Mouse (Mus musculus) liver, embryonic 16.5 days (tissue): ENCODE results near the gene Map2k1. TPM values are rescaled to one million over a fixed set of nuclear protein-coding genes. Genes with fewer than 3 reads are reported as not detected.
"Not testable (repeated sequence)": the region's sequence is repeated elsewhere in the genome, so short reads cannot be mapped to it uniquely, and the experiment has no call there.

Experiments used
- ATAC-seq: fragments of 200-750 bp; cut with Nextera tagmentation; 2 replicates; pipeline ENCODE4 v1.8.0; 2017; ENCODE audit warnings: low read depth, mild to moderate bottlenecking, moderate number of reproducible peaks, moderate library complexity
- H3K27ac ChIP-seq: fragments of 300-500 bp; sonication (generic); 2 replicates; pipeline ENCODE4 v1.5.1; 2014; ENCODE audit warnings: mild to moderate bottlenecking, low read length
- H3K27me3 ChIP-seq: fragments of 300-500 bp; sonication (generic); 2 replicates; pipeline ENCODE4 v1.6.1; 2014; ENCODE audit warnings: low read depth, low read length, mixed read lengths; ENCODE audit not compliant: control insufficient read depth, insufficient read depth
- H3K36me3 ChIP-seq: fragments of 300-500 bp; sonication (generic); 2 replicates; pipeline ENCODE4 v1.6.1; 2014; ENCODE audit warnings: mild to moderate bottlenecking; ENCODE audit not compliant: control insufficient read depth, insufficient read depth
- H3K4me1 ChIP-seq: fragments of 300-500 bp; sonication (generic); 2 replicates; pipeline ENCODE4 v1.6.1; 2014; ENCODE audit warnings: low read depth, low read length, mixed read lengths; ENCODE audit not compliant: control insufficient read depth
- H3K4me2 ChIP-seq: fragments of 300-500 bp; sonication (generic); 2 replicates; pipeline ENCODE4 v1.6.1; 2014; ENCODE audit warnings: low read depth, low read length, mixed read lengths
- H3K4me3 ChIP-seq: fragments of 300-500 bp; sonication (generic); 2 replicates; pipeline ENCODE4 v1.5.1; 2014; ENCODE audit warnings: low read depth, mild to moderate bottlenecking, low read length
- H3K9ac ChIP-seq: fragments of 300-500 bp; sonication (generic); 2 replicates; pipeline ENCODE4 v1.6.1; 2014; ENCODE audit warnings: low read depth, low read length
- H3K9me3 ChIP-seq: fragments of 300-500 bp; sonication (generic); replicated peaks from 2 replicates; pipeline ENCODE4 v1.6.1; 2016; ENCODE audit warnings: low read length; ENCODE audit not compliant: control insufficient read depth
- WGBS: fragments of 180-500 bp; shearing (Covaris S2); extraction: QIAGEN DNeasy Blood & Tissue Kit; methylation state at CpG from one replicate; pipeline ENCODE4 v1.1.7; 2014; ENCODE audit not compliant: insufficient replicate concordance; 5-methylcytosine and 5-hydroxymethylcytosine counted together
- polyA plus RNA-seq: library from polyadenylated mRNA; unstranded; fragments of >200 nt; fragmentation: Nextera tagmentation; extraction: Ambion mirVana; gene quantifications from 2 replicates; pipeline ENCODE4 v1.2.1, GENCODE M21; 2015

Gene Map2k1
- 26.5 and 29.1 TPM in 2 replicates for polyA plus RNA-seq

- H3K4me1 ChIP-seq, result peaks cover 23% of the 10 kb centered on the region
- H3K4me3 ChIP-seq, result peak within 1 kb of the TSS; percentile 90
- H3K36me3 ChIP-seq, result no peaks in the 10 kb centered on the region
- H3K9ac ChIP-seq, result peak within 1 kb of the TSS; percentile 92
- H3K9me3 ChIP-seq, result no peaks in the 10 kb centered on the region
- H3K27ac ChIP-seq, result peak within 1 kb of the TSS; percentile 93
- H3K4me2 ChIP-seq, result peak within 1 kb of the TSS; percentile 91
- ATAC-seq, result peak; percentile 92
- under 1% methylated on average over 85 of the region's 89 CpGs for WGBS
- no peaks in the 10 kb centered on the region for H3K27me3 ChIP-seq
These were observed at the start of gene Map2k1 for GRCm38 (mm10) chr9:64253021-64253904. TSS of gene Map2k1 (minus strand) at chr9:64253631.

GRCm38 (mm10) chr9:64303086-64303485 lies 49.7 kb upstream of the Map2k1 start:
- not testable (repeated sequence) for ATAC-seq, H3K27me3 ChIP-seq, H3K4me2 ChIP-seq, H3K4me1 ChIP-seq, H3K4me3 ChIP-seq, H3K9me3 ChIP-seq, H3K9ac ChIP-seq, H3K27ac ChIP-seq
- WGBS, result 88% methylated on average over 3 of the region's 4 CpGs
- H3K36me3 ChIP-seq, result peaks cover 61% of the 10 kb centered on the region

GRCm38 (mm10) chr9:64282404-64282987 lies 29.1 kb upstream of the Map2k1 start:
- Histone ChIP-seq H3K36me3 (no peaks in the 10 kb centered on the region), H3K4me3 (peak overlapping the region; percentile 85), H3K27ac (peak overlapping the region; percentile 86), H3K9ac (peak overlapping the region; percentile 91), H3K27me3 (no peaks in the 10 kb centered on the region), H3K9me3 (no peaks in the 10 kb centered on the region), H3K4me2 (peak overlapping the region; percentile 72), H3K4me1 (peaks cover 14% of the 10 kb centered on the region)
- ATAC-seq, result no peak
- 8% methylated on average over 5 of the region's 5 CpGs for WGBS

GRCm38 (mm10) chr9:64281781-64282178 lies 28.3 kb upstream of the Map2k1 start:
- WGBS, result 0% methylated on average over 24 of the region's 24 CpGs
- H3K27me3 ChIP-seq, result no peaks in the 10 kb centered on the region
- no peaks in the 10 kb centered on the region for H3K36me3 ChIP-seq
- peak overlapping the region; percentile 86 for H3K27ac ChIP-seq
- H3K9ac ChIP-seq, result peak overlapping the region; percentile 91
- peak; percentile 85 for ATAC-seq
- H3K4me2 ChIP-seq, result peak overlapping the region; percentile 72
- H3K4me3 ChIP-seq, result peak overlapping the region; percentile 85
- H3K4me1 ChIP-seq, result peaks cover 14% of the 10 kb centered on the region
- no peaks in the 10 kb centered on the region for H3K9me3 ChIP-seq

- H3K36me3 ChIP-seq, result no peaks in the 10 kb centered on the region
- no peaks in the 10 kb centered on the region for H3K9me3 ChIP-seq
- peak within 1 kb of the TSS; percentile 72 for H3K4me2 ChIP-seq
- H3K27ac ChIP-seq, result peak within 1 kb of the TSS; percentile 86
- peak within 1 kb of the TSS; percentile 85 for H3K4me3 ChIP-seq
- ATAC-seq, result peak; percentile 91
- no peaks in the 10 kb centered on the region for H3K27me3 ChIP-seq
- WGBS, result 1% methylated on average over 46 of the region's 46 CpGs
- H3K9ac ChIP-seq, result peak within 1 kb of the TSS; percentile 91
- H3K4me1 ChIP-seq, result peaks cover 14% of the 10 kb centered on the region
These were observed 27.8 kb upstream of the Map2k1 start, which contains the start of gene Tipin for GRCm38 (mm10) chr9:64281105-64281780. TSS of gene Tipin (plus strand) at chr9:64281581.

- Histone ChIP-seq H3K4me1 (peaks cover 11% of the 10 kb centered on the region), H3K9ac (no peak overlapping the region), H3K4me3 (no peak overlapping the region), H3K27ac (no peak overlapping the region), H3K36me3 (no peaks in the 10 kb centered on the region), H3K4me2 (no peak overlapping the region), H3K9me3 (no peaks in the 10 kb centered on the region), H3K27me3 (no peaks in the 10 kb centered on the region)
- no peak for ATAC-seq
- 87% methylated on average over 6 of the region's 6 CpGs for WGBS
These were observed 25.4 kb upstream of the Map2k1 start for GRCm38 (mm10) chr9:64278665-64279310.

GRCm38 (mm10) chr9:64277706-64278105 lies 24.3 kb upstream of the Map2k1 start:
- no peaks in the 10 kb centered on the region for H3K36me3 ChIP-seq
- ATAC-seq, result no peak
- H3K27me3 ChIP-seq, result no peaks in the 10 kb centered on the region
- no peak overlapping the region for H3K9ac ChIP-seq
- H3K9me3 ChIP-seq, result no peaks in the 10 kb centered on the region
- H3K4me2 ChIP-seq, result no peak overlapping the region
- H3K4me3 ChIP-seq, result no peak overlapping the region
- peaks cover 4% of the 10 kb centered on the region; the same call in 1 of the 2 replicates for H3K4me1 ChIP-seq
- H3K27ac ChIP-seq, result no peak overlapping the region
- 42% methylated on average over 8 of the region's 8 CpGs for whole genome bisulfite sequencing

GRCm38 (mm10) chr9:64274919-64275318 lies 21.5 kb upstream of the Map2k1 start:
- 71% methylated on average over 1 of the region's 1 CpGs for WGBS
- no peak overlapping the region for H3K9ac ChIP-seq
- no peaks in the 10 kb centered on the region for H3K27me3 ChIP-seq
- no peak overlapping the region for H3K4me3 ChIP-seq
- no peaks in the 10 kb centered on the region for H3K36me3 ChIP-seq
- H3K27ac ChIP-seq, result no peak overlapping the region
- no peak overlapping the region for H3K4me2 ChIP-seq
- H3K4me1 ChIP-seq, result no peaks in the 10 kb centered on the region
- no peak for ATAC-seq
- H3K9me3 ChIP-seq, result no peaks in the 10 kb centered on the region
